Mouse (Mus musculus) myocyte (in vitro differentiated cells): ENCODE measurements around the gene Zdhhc19.

Experiments used
- MAX ChIP-seq: IDR thresholded peaks from one replicate; pipeline ENCODE4 v1.6.1; 2011; ENCODE audit warnings: low read depth, mild to moderate bottlenecking, control low read depth
- MYOG ChIP-seq, 3 experiments: IDR thresholded peaks; one replicate each; pipeline ENCODE4 v1.6.1; 2011; ENCODE audit warnings: control low read depth in 2 of 3, low read depth in 2 of 3, mild to moderate bottlenecking in 2 of 3; ENCODE audit not compliant: insufficient read length in 2 of 3, control insufficient read depth in 1 of 3, insufficient read depth in 1 of 3
- POLR2A ChIP-seq: IDR thresholded peaks from one replicate; pipeline ENCODE4 v1.6.1; 2011; ENCODE audit warnings: low read depth, mild to moderate bottlenecking, control low read depth, moderate library complexity; ENCODE audit not compliant: insufficient read length
- TCF12 ChIP-seq: IDR thresholded peaks from one replicate; pipeline ENCODE4 v1.6.1; 2011; ENCODE audit warnings: mild to moderate bottlenecking, control low read depth; ENCODE audit not compliant: poor library complexity, insufficient read depth, severe bottlenecking
- USF1 ChIP-seq: IDR thresholded peaks from one replicate; pipeline ENCODE4 v1.6.1; 2011; ENCODE audit warnings: low read depth, mild to moderate bottlenecking, control low read depth, moderate library complexity

- TF ChIP-seq MAX (no peak), MYOG (IDR thresholded peaks at IDR 0.05; ENCODE audit: control insufficient read depth in 1 of 3, insufficient read depth in 1 of 3, insufficient read length in 2 of 3, low read depth in 2 of 3) (no peak), POLR2A (no peak), TCF12 (no peak), USF1 (no peak)
Observed at GRCm38 (mm10) chr16:32484431-32484871, 11.6 kb upstream of the Zdhhc19 start.
